Mouse (Mus musculus) kidney, adult 2 months (tissue): ENCODE measurements around the gene Lrrc4c.

Experiments
- CTCF ChIP-seq: fragments of 200-500 bp; conservative IDR thresholded peaks from 2 replicates; pipeline ENCODE4 v1.5.1; 2011; ENCODE audit warnings: low read depth, mild to moderate bottlenecking, control low read depth, low read length, moderate library complexity, mixed read lengths; ENCODE audit not compliant: insufficient read depth, insufficient read length
- POLR2A ChIP-seq: fragments of 200-500 bp; IDR thresholded peaks from one replicate; pipeline ENCODE4 v1.6.1; 2011; ENCODE audit warnings: low read depth, low read length, control low read depth

DNA sequence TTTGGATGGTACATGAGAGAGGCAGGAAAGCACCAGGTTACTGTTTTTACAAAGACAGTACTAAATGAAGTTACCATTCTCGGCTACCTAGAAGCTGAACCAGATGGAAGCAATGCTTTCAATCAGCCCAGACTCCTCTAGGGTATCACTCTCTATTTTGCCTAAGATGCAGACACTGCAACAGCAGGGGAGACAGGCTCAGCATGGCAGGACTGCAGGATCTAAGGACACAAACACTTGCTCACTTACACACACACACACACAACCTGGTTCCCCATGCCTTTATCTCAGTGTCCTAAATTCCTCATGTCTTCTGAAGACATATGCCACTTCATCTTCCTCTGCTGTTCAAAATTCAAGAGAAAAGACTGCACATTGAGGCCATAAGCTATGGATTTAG, 1167.0 kb downstream of the Lrrc4c start:
- TF ChIP-seq CTCF (no peak), POLR2A (no peak)
